Mouse (Mus musculus): ENCODE results near the gene Notch1. TPM values are rescaled to one million over a fixed set of nuclear protein-coding genes. Genes with fewer than 3 reads are reported as not detected.

The Notch1 gene
- polyA plus RNA-seq, 1 experiment from 2014 or later: 11.3 TPM

DNA sequence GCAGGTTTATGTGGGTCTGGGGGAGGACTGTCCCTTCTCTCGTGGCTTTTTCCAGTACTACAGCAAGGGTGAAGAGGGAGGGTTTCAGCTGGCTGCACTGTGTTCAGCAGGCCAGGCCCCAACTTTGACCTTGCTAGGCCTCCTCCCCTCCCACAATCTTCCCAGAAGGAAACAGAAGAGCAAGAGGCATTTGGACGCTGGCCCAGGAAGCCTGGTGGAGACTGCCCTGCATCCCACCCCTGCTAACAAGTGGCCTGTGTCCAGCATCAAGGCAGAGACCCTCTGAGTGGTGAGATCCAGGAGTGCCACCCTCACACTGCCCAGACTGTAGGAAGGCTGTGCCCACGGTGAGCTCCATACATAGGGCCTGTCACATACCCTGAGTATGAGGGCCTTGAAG lies 27.8 kb upstream of the Notch1 start:
- 41% methylated on average over 3 of the region's 3 CpGs for WGBS
- H3K36me3 ChIP-seq: no peaks in the 10 kb centered on the region
- no peak overlapping the region for H3K4me3 ChIP-seq (replicated peaks)
- H3K9me3 ChIP-seq: no peaks in the 10 kb centered on the region
- H3K9ac ChIP-seq: no peak overlapping the region
- H3K4me1 ChIP-seq (replicated peaks): peaks cover 8% of the 10 kb centered on the region; the same call in 1 of the 2 replicates
- peak; percentile 31; the same call in 1 of the 2 replicates for ATAC-seq
- no peak overlapping the region for H3K4me2 ChIP-seq (replicated peaks)
- no peak overlapping the region for H3K27ac ChIP-seq
- H3K27me3 ChIP-seq (replicated peaks): peaks cover 12% of the 10 kb centered on the region

DNA sequence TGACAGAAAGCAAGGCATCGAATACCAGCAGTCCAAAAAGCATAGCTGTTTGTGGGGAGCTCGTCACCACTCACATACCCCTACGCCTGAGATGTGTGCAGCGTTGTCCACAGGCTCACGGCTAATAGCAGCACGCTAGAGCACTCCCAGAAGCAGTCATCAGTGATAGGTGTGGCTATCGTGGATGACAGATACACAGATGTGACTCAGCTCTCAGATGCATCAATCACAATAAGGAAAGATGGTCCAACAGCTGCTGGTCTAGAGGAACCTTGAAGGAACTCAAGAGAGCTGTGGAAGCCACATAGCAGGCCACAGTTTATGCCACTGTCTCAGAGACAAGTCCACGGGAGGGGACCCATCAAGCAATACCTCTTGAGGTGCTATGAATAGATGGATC lies 27.3 kb upstream of the Notch1 start:
- no peaks in the 10 kb centered on the region for H3K36me3 ChIP-seq
- 85% methylated on average over 8 of the region's 8 CpGs for WGBS
- no peak overlapping the region for H3K4me2 ChIP-seq (replicated peaks)
- peaks cover 8% of the 10 kb centered on the region; the same call in 1 of the 2 replicates for H3K4me1 ChIP-seq (replicated peaks)
- H3K27me3 ChIP-seq (replicated peaks): peaks cover 11% of the 10 kb centered on the region; the same call in 1 of the 2 replicates
- no peak overlapping the region for H3K4me3 ChIP-seq (replicated peaks)
- H3K27ac ChIP-seq: no peak overlapping the region
- no peaks in the 10 kb centered on the region for H3K9me3 ChIP-seq
- ATAC-seq: no peak
- no peak overlapping the region for H3K9ac ChIP-seq

DNA sequence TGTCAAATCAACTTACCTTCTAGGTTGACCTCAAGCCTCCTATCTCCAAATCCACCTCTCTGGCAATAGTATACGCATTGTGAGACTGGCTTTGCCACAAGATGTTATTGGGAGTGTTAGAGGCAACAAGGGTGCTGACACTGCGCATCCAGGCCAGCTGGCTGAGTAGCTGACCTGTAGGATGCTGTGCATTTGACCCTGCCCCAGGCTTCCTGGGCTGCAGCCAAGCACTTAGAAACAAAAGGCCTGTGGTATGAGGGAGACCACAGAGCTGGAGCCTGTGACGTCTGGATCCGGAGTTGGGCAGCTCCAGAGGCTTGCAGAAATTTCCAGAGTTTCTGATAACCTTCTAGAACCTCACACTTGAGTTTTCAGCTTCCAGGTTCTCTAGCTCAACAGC lies 26.7 kb upstream of the Notch1 start:
- H3K9me3 ChIP-seq: no peaks in the 10 kb centered on the region
- H3K4me1 ChIP-seq (replicated peaks): peaks cover 8% of the 10 kb centered on the region; the same call in 1 of the 2 replicates
- H3K27me3 ChIP-seq (replicated peaks): peaks cover 13% of the 10 kb centered on the region; the same call in 1 of the 2 replicates
- no peak overlapping the region for H3K27ac ChIP-seq
- H3K4me3 ChIP-seq (replicated peaks): no peak overlapping the region
- no peak overlapping the region for H3K4me2 ChIP-seq (replicated peaks)
- no peaks in the 10 kb centered on the region for H3K36me3 ChIP-seq
- no peak for ATAC-seq
- 70% methylated on average over 4 of the region's 4 CpGs for WGBS
- H3K9ac ChIP-seq: no peak overlapping the region

DNA sequence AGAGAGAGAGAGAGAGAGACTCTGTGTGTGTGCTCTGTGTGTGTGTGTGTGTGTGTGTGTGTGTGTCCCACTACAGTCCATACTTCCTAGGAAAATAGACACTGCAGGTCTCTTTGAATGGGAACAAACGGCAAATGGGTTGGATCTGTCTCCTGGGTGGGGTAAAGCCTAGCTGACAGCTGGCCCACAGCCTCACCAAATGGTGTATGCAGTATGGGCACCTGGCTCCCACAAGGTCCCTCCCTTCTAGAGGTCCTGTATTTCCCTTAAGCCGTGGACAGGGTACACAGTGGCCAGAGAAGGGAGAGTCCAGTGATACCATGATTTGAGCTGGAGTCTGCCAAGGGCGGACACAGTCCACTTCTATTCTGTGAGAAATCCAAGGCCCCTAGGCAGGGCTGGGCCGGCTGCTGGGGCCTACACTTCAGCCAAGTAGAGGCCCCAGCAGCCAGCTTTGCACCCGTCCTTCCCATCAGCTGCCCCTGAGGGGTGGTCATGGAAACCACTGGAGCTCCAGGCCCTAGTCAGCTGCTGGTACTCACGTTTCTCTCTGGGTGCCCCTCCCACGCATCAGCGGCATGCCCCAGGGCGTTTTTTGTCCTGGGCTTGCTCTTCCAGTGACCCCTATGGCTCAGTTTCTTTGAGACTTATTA lies 24.9 kb upstream of the Notch1 start:
- H3K27ac ChIP-seq: no peak overlapping the region

DNA sequence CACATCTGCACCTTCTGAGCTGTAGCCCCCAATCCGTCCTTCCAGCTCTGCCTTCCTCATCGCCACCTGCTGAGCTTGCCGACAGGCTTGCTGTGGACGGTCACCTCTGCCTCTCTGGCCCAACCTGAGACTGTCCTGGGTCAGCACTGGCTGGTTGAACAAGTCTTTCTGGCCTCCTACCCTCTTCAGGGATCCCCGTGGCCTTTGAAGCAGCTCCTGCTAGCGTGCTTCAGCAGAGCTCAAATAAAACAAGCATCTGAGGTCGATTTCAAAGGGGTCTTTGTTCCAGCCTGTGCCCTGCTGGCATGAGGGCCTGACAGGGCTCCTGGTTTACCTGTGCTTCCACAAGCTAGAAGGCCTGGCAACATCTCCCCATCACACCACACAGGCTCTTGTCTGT lies 24.3 kb upstream of the Notch1 start:
- Histone ChIP-seq H3K27ac (no peak overlapping the region), H3K4me2 (replicated peaks) (no peak overlapping the region), H3K36me3 (no peaks in the 10 kb centered on the region), H3K9me3 (no peaks in the 10 kb centered on the region), H3K27me3 (replicated peaks) (0 out of 2 replicates have a peak, but pooled peaks cover 7% of the 10 kb centered on the region), H3K9ac (no peak overlapping the region; the same call in 1 of the 2 replicates), H3K4me1 (replicated peaks) (peaks cover 6% of the 10 kb centered on the region; the same call in 1 of the 2 replicates), H3K4me3 (replicated peaks) (no peak overlapping the region)
- ATAC-seq: no peak
- 55% methylated on average over 7 of the region's 7 CpGs for WGBS

More for the DNA sequence above, 24.9 kb upstream of the Notch1 start:
- H3K4me1 ChIP-seq (replicated peaks): peaks cover 6% of the 10 kb centered on the region; the same call in 1 of the 2 replicates
- H3K36me3 ChIP-seq: no peaks in the 10 kb centered on the region
- no peaks in the 10 kb centered on the region for H3K9me3 ChIP-seq
- peaks cover 7% of the 10 kb centered on the region; the same call in 1 of the 2 replicates for H3K27me3 ChIP-seq (replicated peaks)
- H3K4me3 ChIP-seq (replicated peaks): no peak overlapping the region
- no peak overlapping the region for H3K4me2 ChIP-seq (replicated peaks)
- ATAC-seq: no peak; the same call in 1 of the 2 replicates
- 43% methylated on average over 9 of the region's 9 CpGs for WGBS
- H3K9ac ChIP-seq: no peak overlapping the region

DNA sequence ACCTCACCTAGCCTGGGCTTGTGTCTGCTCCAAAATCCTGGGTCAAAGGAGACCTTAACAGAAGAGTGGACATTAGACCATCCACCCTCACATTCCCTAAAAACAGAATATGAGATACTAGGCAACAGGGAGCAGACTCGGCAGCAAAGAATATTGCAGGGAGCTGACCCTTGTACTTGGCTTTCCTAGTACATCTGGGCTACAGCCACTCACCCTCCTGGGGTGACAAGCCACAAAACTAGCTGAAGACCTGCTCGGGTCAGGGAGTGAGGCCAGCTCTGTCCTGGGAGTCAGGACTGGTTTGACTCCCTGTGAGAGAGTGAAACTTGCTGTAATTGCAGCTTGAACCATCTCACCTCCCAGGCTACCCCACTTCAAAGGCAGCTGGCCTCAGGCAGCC lies 23.1 kb upstream of the Notch1 start:
- H3K27me3 ChIP-seq (replicated peaks): 0 out of 2 replicates have a peak, but pooled peaks cover 5% of the 10 kb centered on the region
- no peak overlapping the region for H3K4me2 ChIP-seq (replicated peaks)
- 44% methylated on average over 2 of the region's 2 CpGs for WGBS
- H3K9me3 ChIP-seq: no peaks in the 10 kb centered on the region
- H3K27ac ChIP-seq: no peak overlapping the region
- H3K9ac ChIP-seq: no peak overlapping the region
- peaks cover 6% of the 10 kb centered on the region; the same call in 1 of the 2 replicates for H3K4me1 ChIP-seq (replicated peaks)
- no peak overlapping the region for H3K4me3 ChIP-seq (replicated peaks)
- ATAC-seq: no peak
- no peaks in the 10 kb centered on the region for H3K36me3 ChIP-seq

DNA sequence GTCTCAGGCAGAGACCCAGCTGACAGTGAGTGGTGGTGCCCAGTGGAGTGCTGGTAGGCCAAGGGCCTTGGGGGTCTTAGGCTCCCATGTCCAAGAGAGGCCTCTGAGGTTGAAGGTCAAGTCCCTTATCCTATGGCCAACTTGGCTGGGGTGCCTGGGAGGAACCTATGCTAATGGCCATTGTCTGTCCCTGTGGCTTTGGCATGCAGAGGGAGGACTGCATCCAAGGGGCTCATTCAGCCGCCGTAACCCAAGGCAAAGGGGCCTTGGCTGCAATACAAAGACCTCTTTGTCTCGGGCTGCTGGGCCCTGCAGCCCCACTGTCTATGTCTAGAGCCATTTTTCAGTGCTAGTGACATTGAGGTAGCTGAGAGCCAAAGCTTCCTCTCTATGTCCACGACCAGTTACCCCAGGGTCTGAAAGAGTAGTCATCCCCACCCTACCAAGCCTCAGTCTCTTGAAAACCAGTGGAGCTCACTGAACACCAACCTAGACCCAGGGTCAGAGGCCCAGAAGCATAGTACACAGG lies 19.1 kb upstream of the Notch1 start:
- ATAC-seq: no peak
- no peak overlapping the region for H3K4me2 ChIP-seq (replicated peaks)
- H3K9me3 ChIP-seq: no peaks in the 10 kb centered on the region
- no peak overlapping the region for H3K4me3 ChIP-seq (replicated peaks)
- no peaks in the 10 kb centered on the region for H3K36me3 ChIP-seq
- no peak overlapping the region for H3K27ac ChIP-seq
- H3K9ac ChIP-seq: no peak overlapping the region
- 0 out of 2 replicates have a peak, but pooled peaks cover 5% of the 10 kb centered on the region for H3K27me3 ChIP-seq (replicated peaks)
- no peaks in the 10 kb centered on the region for H3K4me1 ChIP-seq (replicated peaks)
- 74% methylated on average over 4 of the region's 4 CpGs for WGBS

DNA sequence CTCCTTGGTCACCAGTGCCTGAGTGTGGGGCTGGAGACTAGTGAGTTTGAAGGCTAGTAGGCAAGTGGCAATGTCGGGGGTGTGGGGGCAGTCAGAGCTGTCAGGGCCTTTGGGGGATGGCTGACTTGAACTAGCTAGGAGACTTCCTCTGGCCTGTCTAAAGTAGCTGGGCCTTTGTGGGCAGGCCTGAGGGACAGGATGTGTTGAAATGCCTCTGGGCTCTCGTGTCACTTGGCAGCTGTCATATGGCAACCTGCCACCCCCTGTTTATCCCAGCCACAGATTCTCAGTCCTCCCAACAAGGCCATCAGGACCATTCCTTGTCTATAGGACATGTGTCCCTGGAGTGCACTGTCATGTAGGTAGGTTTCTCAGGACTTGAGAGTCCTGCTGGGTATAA lies 18.2 kb upstream of the Notch1 start:
- 64% methylated on average over 2 of the region's 2 CpGs for WGBS
- H3K27ac ChIP-seq: no peak overlapping the region
- no peak for ATAC-seq

DNA sequence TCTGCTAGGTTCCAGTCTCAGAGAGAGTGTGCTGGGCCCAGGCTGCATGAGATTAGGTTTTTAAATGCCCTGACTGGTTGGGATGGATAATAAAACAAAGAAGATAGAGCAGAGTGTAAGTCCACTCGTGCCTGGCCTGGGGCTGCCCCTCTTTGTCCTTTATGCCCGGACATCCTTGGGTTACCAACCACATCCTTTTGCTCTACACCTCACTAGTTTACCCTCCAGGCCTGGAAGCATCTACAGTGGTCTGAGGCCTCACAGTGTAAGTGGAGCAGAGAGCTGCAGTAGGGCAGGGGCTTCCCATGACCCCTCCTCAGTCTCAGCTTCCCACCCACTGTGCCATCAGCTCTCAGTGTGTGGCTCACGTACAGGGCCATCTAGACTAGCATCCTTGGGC lies 17.7 kb upstream of the Notch1 start:
- Histone ChIP-seq H3K9ac (no peak overlapping the region), H3K27me3 (replicated peaks) (0 out of 2 replicates have a peak, but pooled peaks cover 5% of the 10 kb centered on the region), H3K36me3 (no peaks in the 10 kb centered on the region), H3K4me2 (replicated peaks) (no peak overlapping the region), H3K4me3 (replicated peaks) (no peak overlapping the region), H3K27ac (no peak overlapping the region), H3K9me3 (no peaks in the 10 kb centered on the region), H3K4me1 (replicated peaks) (no peaks in the 10 kb centered on the region)
- WGBS: 72% methylated on average over 3 of the region's 3 CpGs
- no peak for ATAC-seq

More for the DNA sequence above, 18.2 kb upstream of the Notch1 start:
- Histone ChIP-seq H3K27me3 (replicated peaks) (0 out of 2 replicates have a peak, but pooled peaks cover 5% of the 10 kb centered on the region), H3K4me2 (replicated peaks) (no peak overlapping the region), H3K4me3 (replicated peaks) (no peak overlapping the region), H3K4me1 (replicated peaks) (no peaks in the 10 kb centered on the region), H3K9ac (no peak overlapping the region), H3K36me3 (no peaks in the 10 kb centered on the region), H3K9me3 (no peaks in the 10 kb centered on the region)

DNA sequence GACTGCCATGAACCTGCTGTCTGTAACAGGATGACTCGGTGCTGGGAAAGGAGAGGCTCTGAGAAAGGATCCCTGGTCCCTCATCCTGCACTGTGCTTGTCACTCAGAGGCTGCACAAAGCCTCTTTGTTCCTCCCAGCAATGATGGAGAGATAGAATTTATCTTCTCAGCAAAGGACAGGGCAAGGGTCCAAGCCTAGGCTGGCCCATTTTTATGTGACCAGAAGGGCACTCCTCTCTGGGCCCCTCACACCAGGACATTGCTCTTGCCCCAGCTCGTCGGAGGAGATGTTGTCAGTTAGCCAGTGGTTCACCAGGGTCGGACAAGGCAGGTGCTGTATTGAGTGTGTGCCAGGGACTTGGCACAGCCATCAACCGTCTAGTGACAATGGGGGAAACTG lies 16.8 kb upstream of the Notch1 start:
- Histone ChIP-seq H3K27ac (no peak overlapping the region), H3K4me2 (replicated peaks) (no peak overlapping the region), H3K9ac (no peak overlapping the region), H3K36me3 (no peaks in the 10 kb centered on the region), H3K4me3 (replicated peaks) (no peak overlapping the region), H3K27me3 (replicated peaks) (no peaks in the 10 kb centered on the region), H3K4me1 (replicated peaks) (0 out of 2 replicates have a peak, but pooled peaks cover under 1% of the 10 kb centered on the region), H3K9me3 (no peaks in the 10 kb centered on the region)
- 43% methylated on average over 5 of the region's 5 CpGs for WGBS
- ATAC-seq: 0 out of 2 replicates have a peak, but pooled peaks have one; percentile 20

DNA sequence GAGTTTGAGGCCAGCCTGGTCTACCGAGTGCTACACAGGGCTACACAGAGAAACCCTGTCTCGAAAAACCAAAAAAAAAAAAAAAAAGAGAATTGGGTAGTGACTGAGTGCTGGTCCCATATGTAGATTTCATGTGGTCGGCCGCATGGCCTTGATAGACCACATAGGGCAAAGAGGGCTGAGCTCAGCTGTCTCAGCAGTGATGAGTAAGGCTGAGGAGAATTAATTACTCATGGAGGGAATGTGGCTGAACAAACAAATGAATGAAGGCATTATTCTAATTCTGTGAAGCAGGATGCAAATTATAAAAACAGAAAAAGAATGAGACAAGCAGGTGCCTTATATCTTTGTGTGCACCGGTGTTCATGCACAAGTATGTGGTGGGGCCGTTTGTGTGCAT lies 15.4 kb upstream of the Notch1 start:
- Histone ChIP-seq H3K27me3 (replicated peaks) (no peaks in the 10 kb centered on the region), H3K4me2 (replicated peaks) (no peak overlapping the region), H3K4me3 (replicated peaks) (no peak overlapping the region), H3K9ac (no peak overlapping the region), H3K4me1 (replicated peaks) (0 out of 2 replicates have a peak, but pooled peaks cover 4% of the 10 kb centered on the region), H3K27ac (no peak overlapping the region), H3K36me3 (no peaks in the 10 kb centered on the region), H3K9me3 (no peaks in the 10 kb centered on the region)
- WGBS: 84% methylated on average over 6 of the region's 6 CpGs
- ATAC-seq: no peak

DNA sequence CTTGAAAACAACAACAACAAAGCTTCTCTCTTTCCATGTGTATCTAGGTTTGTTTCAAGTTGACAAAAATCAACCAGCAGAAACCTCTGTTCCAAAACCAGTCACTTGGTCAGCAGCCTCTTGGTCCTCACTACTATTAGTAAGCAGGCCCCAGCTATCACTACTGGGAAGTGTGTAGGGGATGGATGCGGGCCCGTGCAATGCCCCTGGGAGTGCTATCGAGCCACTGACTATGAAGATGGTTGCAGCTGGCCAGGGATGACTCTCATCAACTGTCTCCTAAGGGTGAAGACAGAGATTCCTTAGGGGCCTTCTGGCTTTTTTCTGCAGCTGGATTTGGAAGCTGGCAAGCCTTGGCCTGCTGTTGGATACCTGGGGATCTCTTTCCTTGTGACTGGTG lies 13.4 kb upstream of the Notch1 start:
- 80% methylated on average over 3 of the region's 3 CpGs for WGBS
- no peaks in the 10 kb centered on the region for H3K9me3 ChIP-seq
- no peak for ATAC-seq

More for the DNA sequence above, 13.4 kb upstream of the Notch1 start:
- H3K27ac ChIP-seq: no peak overlapping the region
- H3K4me2 ChIP-seq (replicated peaks): no peak overlapping the region
- H3K4me3 ChIP-seq (replicated peaks): no peak overlapping the region
- H3K9ac ChIP-seq: no peak overlapping the region
- peaks cover 21% of the 10 kb centered on the region for H3K4me1 ChIP-seq (replicated peaks)
- H3K36me3 ChIP-seq: no peaks in the 10 kb centered on the region
- no peaks in the 10 kb centered on the region for H3K27me3 ChIP-seq (replicated peaks)
